Mouse (Mus musculus) forebrain, embryonic 13.5 days (tissue): ENCODE results near the gene Bcam. TPM values are rescaled to one million over a fixed set of nuclear protein-coding genes. Genes with fewer than 3 reads are reported as not detected.

Source experiments
- ATAC-seq: fragments of 200-750 bp; cut with Nextera tagmentation; 2 replicates; pipeline ENCODE4 v1.8.0; 2017
- H3K27ac ChIP-seq: fragments of 300-500 bp; sonication (generic); 2 replicates; pipeline ENCODE4 v1.5.1; 2015; ENCODE audit warnings: inconsistent platforms, mild to moderate bottlenecking, moderate library complexity
- H3K27me3 ChIP-seq: fragments of 300-500 bp; sonication (generic); 2 replicates; pipeline ENCODE4 v1.6.1; 2015; ENCODE audit warnings: mild to moderate bottlenecking, inconsistent platforms
- H3K36me3 ChIP-seq: fragments of 300-500 bp; sonication (generic); 2 replicates; pipeline ENCODE4 v1.6.1; 2015; ENCODE audit warnings: mild to moderate bottlenecking, inconsistent platforms; ENCODE audit not compliant: poor library complexity, severe bottlenecking
- H3K4me1 ChIP-seq: fragments of 300-500 bp; sonication (generic); 2 replicates; pipeline ENCODE4 v1.6.1; 2015; ENCODE audit warnings: inconsistent platforms
- H3K4me2 ChIP-seq: fragments of 300-500 bp; sonication (generic); 2 replicates; pipeline ENCODE4 v1.6.1; 2015; ENCODE audit warnings: inconsistent platforms, mild to moderate bottlenecking, moderate library complexity
- H3K4me3 ChIP-seq: fragments of 300-500 bp; sonication (generic); 2 replicates; pipeline ENCODE4 v1.5.1; 2015; ENCODE audit warnings: mild to moderate bottlenecking, inconsistent platforms
- H3K9ac ChIP-seq: fragments of 300-500 bp; sonication (generic); 2 replicates; pipeline ENCODE4 v1.6.1; 2015; ENCODE audit warnings: mild to moderate bottlenecking, inconsistent platforms
- H3K9me3 ChIP-seq: fragments of 300-500 bp; sonication (generic); replicated peaks from 2 replicates; pipeline ENCODE4 v1.6.1; 2016; ENCODE audit warnings: inconsistent platforms
- WGBS: fragments of 180-500 bp; shearing (Covaris S2); methylation state at CpG from one replicate; pipeline ENCODE4 v1.1.7; 2015; 5-methylcytosine and 5-hydroxymethylcytosine counted together
- polyA plus RNA-seq: library from polyadenylated mRNA; unstranded; fragments of >200 nt; fragmentation: Nextera tagmentation; extraction: Ambion mirVana; gene quantifications from 2 replicates; pipeline ENCODE4 v1.2.1, GENCODE M21; 2015

Bcam gene
- polyA plus RNA-seq, 1 experiment from 2014 or later: 4.4 TPM

DNA sequence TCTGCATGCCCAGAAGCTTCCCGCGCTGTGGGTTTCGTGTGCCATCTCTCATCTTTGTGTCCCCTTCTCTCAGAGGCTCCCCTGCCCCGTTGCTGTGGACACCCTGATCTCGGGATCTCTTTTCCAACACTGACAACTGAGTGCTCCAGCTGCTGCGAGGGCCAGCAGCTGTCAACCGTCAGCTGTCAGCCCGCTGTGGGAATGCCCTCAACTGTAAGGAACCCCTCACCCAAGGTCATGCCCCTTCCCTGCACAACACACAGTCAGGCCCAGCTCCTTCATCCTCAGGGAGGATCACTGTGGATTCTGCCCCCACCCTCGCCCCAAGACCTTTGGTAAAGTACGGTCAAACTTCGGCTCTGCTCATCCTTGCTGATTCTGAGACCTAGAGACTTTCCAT is 8.5 kb downstream of the Bcam start:
- 91% methylated on average over 11 of the region's 11 CpGs for WGBS
- no peak for ATAC-seq
- H3K9me3 ChIP-seq: no peaks in the 10 kb centered on the region
- H3K4me2 ChIP-seq: no peak overlapping the region
- no peaks in the 10 kb centered on the region for H3K4me1 ChIP-seq
- no peak overlapping the region for H3K4me3 ChIP-seq
- no peaks in the 10 kb centered on the region for H3K27me3 ChIP-seq
- H3K9ac ChIP-seq: no peak overlapping the region
- H3K27ac ChIP-seq: no peak overlapping the region
- H3K36me3 ChIP-seq: no peaks in the 10 kb centered on the region

- 91% methylated on average over 13 of the region's 13 CpGs for WGBS
- Histone ChIP-seq H3K9me3 (no peaks in the 10 kb centered on the region), H3K27me3 (no peaks in the 10 kb centered on the region), H3K4me2 (no peak overlapping the region), H3K4me3 (no peak overlapping the region), H3K9ac (no peak overlapping the region), H3K4me1 (no peaks in the 10 kb centered on the region), H3K36me3 (no peaks in the 10 kb centered on the region), H3K27ac (no peak overlapping the region)
- no peak for ATAC-seq
Measured at GRCm38 (mm10) chr7:19760021-19760420, 10.8 kb downstream of the Bcam start.

GRCm38 (mm10) chr7:19758623-19759022 is 12.2 kb downstream of the Bcam start:
- ATAC-seq: no peak
- no peaks in the 10 kb centered on the region for H3K36me3 ChIP-seq
- H3K27ac ChIP-seq: no peak overlapping the region
- H3K4me3 ChIP-seq: no peak overlapping the region
- H3K4me2 ChIP-seq: no peak overlapping the region
- no peaks in the 10 kb centered on the region for H3K4me1 ChIP-seq
- no peak overlapping the region for H3K9ac ChIP-seq
- 89% methylated on average over 13 of the region's 13 CpGs for WGBS
- no peaks in the 10 kb centered on the region for H3K9me3 ChIP-seq
- no peaks in the 10 kb centered on the region for H3K27me3 ChIP-seq

- Histone ChIP-seq H3K9me3 (no peaks in the 10 kb centered on the region), H3K4me1 (no peaks in the 10 kb centered on the region)
- 84% methylated on average over 23 of the region's 24 CpGs for WGBS
Measured at GRCm38 (mm10) chr7:19755851-19756786, 14.7 kb downstream of the Bcam start.

DNA sequence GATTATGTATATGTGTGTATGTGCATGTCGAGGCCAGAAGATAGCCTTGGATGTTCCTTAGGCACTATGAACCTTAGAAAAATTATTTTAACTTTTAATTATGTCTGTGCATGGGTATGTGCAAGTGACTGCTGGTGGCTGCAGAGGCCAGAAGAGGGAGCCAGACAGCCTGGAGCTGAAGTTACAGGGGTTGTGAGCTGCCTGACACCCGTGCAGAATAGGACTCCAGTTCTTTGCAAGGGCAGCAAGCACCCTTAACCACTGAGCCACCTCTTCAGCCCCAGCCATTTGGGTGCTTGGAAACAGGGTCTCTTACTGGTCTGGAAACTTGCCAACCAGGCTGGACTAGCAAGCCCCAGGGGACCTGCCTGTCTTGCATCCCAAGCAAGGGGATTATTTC is 15.8 kb downstream of the Bcam start:
- Histone ChIP-seq H3K27ac (no peak overlapping the region), H3K9ac (no peak overlapping the region), H3K4me3 (no peak overlapping the region), H3K4me1 (peaks cover 6% of the 10 kb centered on the region; the same call in 1 of the 2 replicates), H3K9me3 (no peaks in the 10 kb centered on the region), H3K4me2 (no peak overlapping the region), H3K27me3 (no peaks in the 10 kb centered on the region), H3K36me3 (no peaks in the 10 kb centered on the region)
- WGBS: 84% methylated on average over 2 of the region's 2 CpGs
- no peak for ATAC-seq

More at GRCm38 (mm10) chr7:19755851-19756786, 14.7 kb downstream of the Bcam start:
- Histone ChIP-seq H3K27me3 (no peaks in the 10 kb centered on the region), H3K4me2 (no peak overlapping the region), H3K4me3 (no peak overlapping the region), H3K9ac (no peak overlapping the region), H3K27ac (no peak overlapping the region), H3K36me3 (no peaks in the 10 kb centered on the region)
- no peak for ATAC-seq

GRCm38 (mm10) chr7:19754065-19754464 is 16.8 kb downstream of the Bcam start:
- Histone ChIP-seq H3K9me3 (no peaks in the 10 kb centered on the region), H3K4me2 (no peak overlapping the region), H3K27ac (no peak overlapping the region), H3K4me1 (peaks cover 6% of the 10 kb centered on the region; the same call in 1 of the 2 replicates), H3K27me3 (no peaks in the 10 kb centered on the region), H3K4me3 (no peak overlapping the region), H3K9ac (no peak overlapping the region), H3K36me3 (no peaks in the 10 kb centered on the region)
- ATAC-seq: no peak
- WGBS: 76% methylated on average over 1 of the region's 1 CpGs

DNA sequence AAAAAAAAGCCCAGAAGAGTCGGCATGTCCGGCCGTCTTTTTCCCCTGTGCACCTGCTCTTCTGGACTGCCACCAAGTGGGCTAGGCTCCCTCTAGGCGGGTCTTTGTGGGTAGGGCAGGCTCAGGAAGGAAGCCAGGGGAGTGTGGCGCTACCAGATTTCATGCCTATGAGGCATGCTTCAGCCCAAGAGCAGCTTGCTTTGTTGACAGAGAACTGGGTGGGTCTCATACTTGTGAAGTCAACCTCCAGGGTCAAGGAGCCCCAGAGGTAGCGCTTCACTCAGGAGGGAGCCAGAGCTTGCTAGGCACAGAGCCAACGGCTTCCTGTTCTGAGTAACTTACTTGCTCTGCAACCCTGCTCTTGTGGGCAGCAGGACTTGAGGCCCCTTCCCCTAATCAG is 17.2 kb downstream of the Bcam start:
- no peaks in the 10 kb centered on the region for H3K36me3 ChIP-seq
- no peak for ATAC-seq
- H3K27me3 ChIP-seq: no peaks in the 10 kb centered on the region
- no peak overlapping the region for H3K4me2 ChIP-seq
- no peak overlapping the region for H3K4me3 ChIP-seq
- peaks cover 9% of the 10 kb centered on the region for H3K4me1 ChIP-seq
- H3K9me3 ChIP-seq: no peaks in the 10 kb centered on the region
- no peak overlapping the region for H3K27ac ChIP-seq
- H3K9ac ChIP-seq: no peak overlapping the region
- 87% methylated on average over 7 of the region's 7 CpGs for WGBS

- 73% methylated on average over 8 of the region's 8 CpGs for WGBS
- Histone ChIP-seq H3K4me3 (no peak overlapping the region), H3K9ac (no peak overlapping the region), H3K36me3 (no peaks in the 10 kb centered on the region), H3K4me2 (no peak overlapping the region), H3K9me3 (no peaks in the 10 kb centered on the region), H3K4me1 (peaks cover 19% of the 10 kb centered on the region), H3K27me3 (no peaks in the 10 kb centered on the region; the same call in 1 of the 2 replicates), H3K27ac (no peak overlapping the region)
- ATAC-seq: no peak
Measured at GRCm38 (mm10) chr7:19752652-19753051, 18.2 kb downstream of the Bcam start.

DNA sequence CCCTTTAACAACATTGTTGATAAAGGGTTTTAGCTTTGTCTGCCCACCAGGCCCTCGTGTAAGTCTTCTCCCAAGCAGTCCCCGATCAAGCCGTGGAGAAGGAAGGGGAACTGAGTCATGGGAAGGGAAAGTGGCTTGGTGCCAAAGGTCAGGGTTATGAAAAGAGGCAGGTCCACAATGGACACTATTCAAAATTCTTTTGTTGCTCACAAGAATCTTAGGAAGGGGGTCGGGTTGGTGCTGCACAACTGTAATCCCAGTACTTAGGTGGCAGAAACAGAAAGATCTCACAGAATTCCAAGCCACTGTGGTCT is 19.8 kb downstream of the Bcam start:
- Histone ChIP-seq H3K4me2 (0 out of 2 replicates have a peak overlapping the region, but pooled peaks have one; percentile 79), H3K9ac (no peak overlapping the region), H3K4me3 (no peak overlapping the region)

DNA sequence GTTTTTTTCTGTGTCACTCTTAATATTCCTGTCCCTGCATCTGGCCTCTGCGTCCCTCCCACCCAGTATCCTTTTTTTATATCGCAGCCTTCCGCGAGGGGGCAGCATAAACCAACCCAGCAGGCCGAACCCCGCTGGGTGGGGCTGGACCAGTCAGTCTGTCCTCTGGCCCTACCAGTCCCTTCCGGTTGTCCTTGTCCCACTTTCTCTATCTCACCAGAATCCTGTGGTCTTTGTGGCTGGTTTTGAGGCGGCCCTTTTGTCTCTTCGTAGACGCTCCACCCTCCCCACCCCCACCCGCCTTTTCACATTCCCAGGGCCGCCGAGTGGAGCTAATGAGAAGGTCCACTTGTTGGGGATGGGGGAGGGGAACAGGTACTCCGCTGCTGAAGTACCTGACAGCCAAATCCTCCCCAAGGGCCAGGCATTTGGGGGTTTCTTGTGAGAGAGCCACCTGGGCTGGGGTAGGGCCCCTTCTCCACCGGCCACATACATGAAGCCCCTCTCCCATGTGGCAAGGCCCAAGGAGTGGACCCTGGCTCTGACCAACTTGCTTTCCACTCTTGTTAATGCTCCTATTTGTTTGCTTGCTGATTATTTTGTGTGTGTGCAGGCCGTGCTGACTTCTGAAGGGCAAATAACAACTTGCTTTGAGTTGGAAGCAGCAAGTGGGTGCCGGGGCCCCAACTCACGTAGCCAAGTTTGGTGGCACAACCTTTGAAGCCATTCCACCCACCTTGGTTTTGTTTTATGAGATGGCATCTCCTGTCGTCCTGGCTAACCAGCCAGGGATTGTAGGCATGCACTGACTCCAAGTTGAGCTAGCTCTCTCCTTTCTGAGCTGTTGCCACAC is 20.4 kb downstream of the Bcam start, which contains the start of gene Nectin2:
Nectin2 (minus strand) TSS at position 267 of the 853 bp plus-strand sequence.
- Histone ChIP-seq H3K4me3 (peak within 1 kb of the TSS; percentile 76), H3K27ac (peak within 1 kb of the TSS; percentile 78), H3K27me3 (no peaks in the 10 kb centered on the region; the same call in 1 of the 2 replicates), H3K36me3 (no peaks in the 10 kb centered on the region), H3K4me1 (peaks cover 32% of the 10 kb centered on the region), H3K9me3 (no peaks in the 10 kb centered on the region), H3K4me2 (peak within 1 kb of the TSS; percentile 79), H3K9ac (peak within 1 kb of the TSS; percentile 91)
- WGBS: 13% methylated on average over 19 of the region's 19 CpGs
- ATAC-seq: peak; percentile 52

More for the DNA sequence above, 19.8 kb downstream of the Bcam start:
- WGBS: 64% methylated on average over 4 of the region's 4 CpGs
- Histone ChIP-seq H3K4me1 (peaks cover 32% of the 10 kb centered on the region), H3K9me3 (no peaks in the 10 kb centered on the region), H3K27ac (no peak overlapping the region), H3K36me3 (no peaks in the 10 kb centered on the region), H3K27me3 (no peaks in the 10 kb centered on the region; the same call in 1 of the 2 replicates)
- no peak for ATAC-seq

DNA sequence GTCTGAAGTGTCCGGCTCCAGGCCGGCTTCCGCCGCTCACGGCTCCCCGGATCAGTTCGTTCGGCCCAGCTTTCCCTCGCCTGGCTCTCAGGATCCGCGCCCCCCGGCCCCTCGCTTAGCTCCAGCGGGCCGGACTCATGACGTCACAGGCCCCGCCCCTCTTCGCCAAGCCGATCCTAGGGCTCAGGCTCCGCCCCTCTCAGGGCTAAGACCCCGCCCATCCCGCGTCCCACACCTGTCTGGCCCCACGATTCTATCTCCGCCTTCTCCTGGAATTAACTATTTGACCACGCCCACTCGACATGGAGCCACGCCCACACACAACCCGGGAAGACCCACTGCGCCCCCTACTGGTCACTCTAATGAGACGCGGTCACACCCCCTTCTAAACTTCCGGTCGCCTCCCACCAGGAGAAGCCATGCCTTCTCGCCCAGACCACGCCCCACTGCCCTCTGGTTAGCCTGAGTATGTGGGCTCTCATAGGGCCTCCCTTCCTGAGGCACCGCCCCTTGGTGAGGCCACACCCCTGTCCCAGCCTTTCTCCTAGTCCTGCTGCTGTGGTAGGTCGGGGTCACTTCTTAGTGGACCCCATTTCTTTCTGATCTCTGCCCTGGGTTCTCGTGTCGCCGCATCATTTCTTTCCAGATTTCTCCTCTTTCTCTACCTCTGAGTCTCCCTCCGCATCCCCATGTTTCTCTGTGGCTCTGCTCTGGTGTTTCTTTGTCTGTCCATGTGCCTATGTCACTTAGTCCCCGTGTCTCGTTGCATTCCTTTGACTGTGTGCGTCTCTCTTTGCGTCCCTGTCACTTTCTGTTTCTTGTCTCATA is 21.2 kb downstream of the Bcam start:
- ATAC-seq: peak; percentile 94
- Histone ChIP-seq H3K4me1 (peaks cover 32% of the 10 kb centered on the region), H3K27ac (peak overlapping the region; percentile 78), H3K4me3 (peak overlapping the region; percentile 76), H3K9me3 (no peaks in the 10 kb centered on the region), H3K27me3 (no peaks in the 10 kb centered on the region; the same call in 1 of the 2 replicates), H3K4me2 (peak overlapping the region; percentile 79), H3K9ac (peak overlapping the region; percentile 91), H3K36me3 (no peaks in the 10 kb centered on the region)
- under 1% methylated on average over 44 of the region's 46 CpGs for WGBS
